Mouse (Mus musculus) natural killer cell, adult 2 months (primary cell): ENCODE data around the gene Commd1.

Experiments
- DNase-seq, 2 experiments: peaks; one replicate each; pipeline ENCODE4 v3.0.0; 2022; ENCODE audit warnings: low spot score in 2 of 2

The Commd1 gene

DNA sequence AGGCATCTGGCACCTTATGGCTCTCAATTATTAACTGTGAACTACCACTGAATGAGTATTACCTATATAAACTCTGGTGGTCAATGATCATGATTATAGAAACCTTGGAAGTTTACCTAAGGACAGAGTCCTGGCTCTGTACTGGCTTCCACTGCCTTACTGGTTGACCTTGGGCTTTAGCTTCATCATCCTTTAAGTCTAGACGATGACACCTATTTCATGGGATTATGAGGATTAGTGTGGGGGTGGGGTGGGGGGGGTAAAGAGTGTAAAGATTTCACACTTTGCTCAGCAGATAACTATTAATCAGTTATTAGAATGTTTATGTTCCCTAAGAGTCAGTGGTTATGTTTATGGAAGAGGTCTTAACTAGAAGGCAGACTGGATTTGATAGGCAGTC, 7.6 kb upstream of the Commd1 start:
- DNase-seq: no peak

DNA sequence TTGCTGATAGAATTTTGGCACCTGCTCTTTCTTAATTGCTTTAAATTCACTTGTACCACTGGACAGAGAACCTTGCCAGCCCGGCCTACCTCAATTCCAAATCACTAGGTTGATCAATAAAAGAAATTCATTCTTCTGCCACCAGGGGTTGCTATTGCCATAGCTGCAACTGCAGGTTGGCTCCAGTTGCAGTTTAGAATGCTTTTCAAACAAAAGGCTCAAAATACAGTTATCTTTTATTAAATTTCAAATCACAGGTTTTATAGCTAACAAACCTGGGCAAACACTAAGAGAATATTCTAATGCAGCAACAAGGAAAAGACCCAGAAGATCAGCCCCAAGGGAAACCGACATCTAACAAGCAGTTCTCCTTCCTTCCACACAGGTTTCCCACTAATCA, 5.2 kb upstream of the Commd1 start:
- peak; percentile 52 to 58 for DNase-seq

DNA sequence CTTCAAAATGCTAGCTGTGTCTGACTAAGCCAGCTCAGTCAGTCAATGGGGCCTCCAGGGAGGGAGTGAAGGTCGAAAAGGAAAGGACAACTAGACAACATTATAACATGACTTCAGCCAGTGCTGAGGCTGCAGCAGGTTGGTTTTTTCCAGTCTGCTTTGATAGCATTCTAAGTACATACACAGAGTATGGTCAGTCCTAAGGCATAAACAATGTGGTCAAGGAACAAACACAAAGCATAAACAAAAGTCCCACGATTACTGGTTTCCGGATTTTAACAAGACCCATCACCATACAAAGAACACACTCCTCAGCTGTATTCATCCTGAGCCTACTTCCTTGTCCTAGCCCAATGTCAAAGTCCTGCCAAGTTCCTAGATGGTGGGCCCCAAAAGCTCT, 3.3 kb upstream of the Commd1 start:
- DNase-seq: no peak

DNA sequence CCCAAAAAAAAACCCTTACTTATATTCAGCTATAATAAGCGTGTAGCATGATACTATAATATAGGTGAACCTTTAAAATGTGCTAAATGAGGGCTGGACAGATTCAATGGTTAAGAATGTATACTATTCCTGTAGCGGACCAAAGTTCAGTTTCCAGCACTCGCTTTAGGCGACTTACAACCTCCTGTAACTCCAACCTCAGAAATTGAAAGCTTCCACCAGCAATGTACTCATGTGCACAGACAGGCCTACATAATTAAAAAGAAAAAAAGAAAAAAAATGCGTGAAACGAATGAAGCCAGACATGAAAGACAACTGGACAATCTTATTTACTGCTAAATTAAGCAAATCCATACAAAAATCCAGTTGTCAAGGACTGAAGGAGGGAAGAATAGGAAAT, 664 bp upstream of the Commd1 start:
- DNase-seq: no peak

DNA sequence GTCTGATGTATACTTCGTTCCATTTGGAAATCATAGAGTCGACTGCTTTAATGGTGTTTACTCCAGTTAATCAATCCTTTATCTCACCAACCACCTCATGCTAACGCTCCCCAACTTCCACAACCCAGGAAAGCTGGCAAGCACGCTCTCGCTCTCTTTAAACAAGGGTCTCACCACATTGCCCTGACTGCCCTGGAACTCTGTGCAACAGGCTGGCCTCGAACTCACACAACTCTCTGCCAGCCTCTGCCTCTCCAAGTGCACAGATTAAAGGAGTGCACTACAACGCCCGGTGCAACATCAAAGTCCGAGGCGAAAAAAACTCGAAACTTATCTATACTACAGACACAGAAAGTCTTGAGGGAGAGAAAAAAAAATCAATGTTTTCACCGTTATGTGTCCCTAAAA, 635 bp downstream of the Commd1 start:
- DNase-seq: no peak

DNA sequence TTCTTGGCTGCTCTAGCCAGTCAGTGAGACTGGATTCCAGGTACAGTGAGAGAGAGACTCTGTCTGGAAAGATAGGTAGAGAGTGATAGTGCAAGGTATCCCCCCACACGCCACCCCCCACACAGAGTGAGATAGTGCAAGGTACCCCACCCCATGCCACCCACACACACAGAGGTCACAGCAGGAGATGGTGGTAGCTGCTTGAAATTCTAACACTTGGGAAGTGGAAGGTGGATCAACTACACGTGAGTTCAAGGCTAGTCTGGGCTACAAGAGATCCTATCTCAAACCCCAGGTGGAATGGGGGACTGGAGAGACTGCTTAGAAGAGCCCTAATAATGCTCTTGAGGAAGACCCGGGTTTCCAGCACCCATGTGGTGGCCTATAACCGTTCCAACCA, 1.1 kb downstream of the Commd1 start:
- no peak for DNase-seq

DNA sequence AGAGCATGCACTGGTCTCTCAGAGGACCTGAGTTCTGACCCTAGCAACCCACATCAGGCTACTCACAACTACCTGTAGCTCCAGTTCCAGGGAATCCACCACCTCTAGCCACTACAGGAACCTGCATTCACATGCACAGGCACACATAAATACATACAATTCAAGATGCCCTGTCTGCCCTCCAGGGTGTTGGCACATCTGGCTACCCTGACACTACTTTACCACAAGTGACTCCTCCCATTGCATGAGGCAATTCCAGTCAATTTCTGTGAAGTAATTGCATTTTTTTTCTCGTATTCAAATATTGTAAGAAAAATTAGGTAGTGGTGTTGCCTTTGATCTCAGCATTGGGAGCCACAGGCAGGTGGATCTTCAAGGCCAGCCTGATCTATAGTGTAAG, 3.0 kb downstream of the Commd1 start:
- DNase-seq: no peak

DNA sequence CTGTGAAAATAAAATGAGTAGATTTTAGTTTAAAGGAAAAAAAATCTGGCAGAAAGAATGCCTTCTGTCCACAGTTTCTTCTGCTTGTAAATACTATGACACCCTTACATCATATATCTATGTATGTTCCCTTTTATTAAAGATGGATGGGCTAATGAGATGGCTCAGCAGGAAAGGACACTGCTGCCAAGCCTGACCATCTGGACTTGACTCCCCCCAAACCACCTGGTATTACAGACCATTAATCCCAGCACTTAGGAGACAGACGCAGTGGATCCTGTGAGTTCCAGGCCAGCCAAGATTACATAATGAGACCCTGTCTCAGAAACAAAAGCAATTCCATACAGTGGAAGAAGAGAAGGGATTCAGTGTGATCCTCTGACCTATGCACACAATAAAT, 3.5 kb downstream of the Commd1 start:
- no peak for DNase-seq

DNA sequence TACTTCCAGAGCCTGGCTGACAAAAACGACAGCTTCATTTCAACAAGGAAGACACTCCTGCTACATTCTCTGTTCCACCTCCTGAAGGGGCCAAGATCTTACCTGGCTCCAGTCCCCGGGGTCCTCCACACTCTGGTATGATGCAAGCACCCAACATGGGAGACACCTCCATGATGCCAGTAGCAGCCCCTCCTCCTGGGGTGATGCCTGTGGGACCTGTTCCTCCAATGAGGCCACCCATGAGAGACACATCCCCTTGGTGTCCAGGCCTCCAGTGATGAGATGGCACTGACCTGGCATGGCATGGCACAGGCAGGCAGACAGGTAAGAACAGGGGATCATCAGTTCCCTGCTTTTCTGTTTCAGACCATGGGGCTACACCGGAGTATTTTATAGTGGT, 4.0 kb downstream of the Commd1 start:
- DNase-seq: no peak

DNA sequence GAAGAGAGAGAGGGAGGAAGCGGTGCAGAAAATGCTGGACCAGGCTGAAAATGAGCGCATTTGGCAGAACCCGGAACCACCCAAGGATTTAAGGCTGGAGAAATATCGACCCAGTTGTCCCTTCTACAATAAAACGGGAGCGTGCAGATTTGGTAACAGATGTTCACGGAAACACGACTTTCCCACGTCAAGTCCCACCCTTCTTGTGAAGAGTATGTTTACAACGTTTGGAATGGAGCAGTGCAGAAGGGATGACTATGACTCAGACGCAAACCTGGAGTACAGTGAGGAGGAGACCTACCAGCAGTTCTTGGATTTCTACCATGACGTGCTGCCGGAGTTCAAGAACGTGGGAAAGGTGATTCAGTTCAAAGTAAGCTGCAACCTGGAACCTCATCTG, 8.6 kb downstream of the Commd1 start:
- DNase-seq: no peak

DNA sequence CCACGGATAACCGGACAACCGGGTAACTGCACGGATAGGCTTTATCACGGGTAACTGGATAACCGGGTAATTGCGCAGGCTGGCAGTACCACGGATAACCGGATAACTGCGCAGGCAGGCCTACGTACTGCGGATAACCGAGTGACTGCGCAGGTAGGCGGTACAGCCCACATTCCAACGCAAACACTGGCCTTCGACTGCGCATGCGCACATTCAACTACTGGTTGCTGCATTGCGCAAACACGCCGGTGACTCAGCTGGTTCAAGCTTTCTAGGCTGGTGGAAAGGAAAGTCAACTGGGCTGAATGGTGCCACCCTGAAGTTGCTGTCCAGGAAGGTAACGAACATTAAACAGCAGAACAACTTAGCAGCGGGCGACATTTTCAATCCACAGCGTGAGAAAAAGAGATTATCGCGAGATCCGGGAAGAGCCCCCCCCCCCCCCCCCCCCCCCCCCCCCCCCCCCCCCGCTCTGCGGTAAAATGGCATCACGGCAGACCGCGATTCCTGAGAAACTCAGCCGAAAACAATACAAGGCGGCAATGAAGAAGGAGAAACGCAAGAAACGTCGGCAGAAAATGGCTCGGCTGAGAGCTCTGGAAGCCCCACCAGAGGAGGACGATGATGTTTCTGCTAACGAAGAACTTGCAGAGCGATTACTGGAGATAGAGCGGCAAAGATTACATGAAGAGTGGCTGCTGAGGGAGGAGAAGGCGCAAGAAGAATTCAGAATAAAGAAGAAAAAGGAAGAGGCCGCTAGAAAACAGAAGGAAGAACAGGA, 9.2 kb downstream of the Commd1 start:
- peak; percentile 82 for DNase-seq

DNA sequence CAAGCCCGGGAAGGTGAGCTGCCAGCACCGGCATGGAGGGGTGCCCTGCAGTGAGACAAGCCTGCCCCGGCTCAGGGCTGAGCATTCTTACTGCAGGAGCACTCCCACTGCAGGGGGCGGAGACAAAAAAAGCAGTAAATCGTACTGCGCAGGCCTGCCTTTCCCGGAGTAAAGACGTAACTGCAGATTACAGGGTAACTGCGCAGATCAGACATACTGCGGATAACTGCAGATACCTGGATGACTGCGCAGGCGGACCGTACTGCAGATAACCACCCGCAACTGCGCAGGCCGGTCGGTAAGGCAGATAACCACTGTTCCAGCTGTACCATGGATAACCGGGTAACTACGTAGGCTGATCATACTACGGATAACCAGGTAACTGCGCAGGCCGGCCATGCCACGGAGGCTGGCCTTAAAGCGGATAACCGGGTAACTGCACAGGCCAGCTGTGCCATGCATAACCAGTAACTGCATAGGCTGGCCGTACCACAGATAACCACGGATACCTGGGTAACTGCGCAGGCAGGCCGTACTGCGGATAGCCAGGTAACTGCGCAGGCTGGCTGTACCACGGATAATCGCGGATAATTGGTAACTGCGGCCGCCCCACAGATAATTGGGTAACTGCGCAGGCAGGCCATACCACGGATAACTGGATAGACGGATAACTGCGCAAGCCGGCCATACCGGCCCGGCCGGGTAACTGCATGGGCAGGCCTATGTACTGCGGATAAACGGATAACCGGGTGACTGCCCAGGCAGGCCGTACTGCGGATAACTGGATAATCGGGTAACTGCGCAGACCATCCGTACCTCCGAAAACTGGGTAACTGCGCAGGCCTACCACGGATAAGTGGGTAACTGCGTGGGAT, 10.1 kb downstream of the Commd1 start, which contains the start of gene Zrsr1:
Gene Zrsr1, plus strand, starts transcription at position 171 of the 875 bp plus-strand sequence.
- peak; percentile 44 to 57 for DNase-seq

DNA sequence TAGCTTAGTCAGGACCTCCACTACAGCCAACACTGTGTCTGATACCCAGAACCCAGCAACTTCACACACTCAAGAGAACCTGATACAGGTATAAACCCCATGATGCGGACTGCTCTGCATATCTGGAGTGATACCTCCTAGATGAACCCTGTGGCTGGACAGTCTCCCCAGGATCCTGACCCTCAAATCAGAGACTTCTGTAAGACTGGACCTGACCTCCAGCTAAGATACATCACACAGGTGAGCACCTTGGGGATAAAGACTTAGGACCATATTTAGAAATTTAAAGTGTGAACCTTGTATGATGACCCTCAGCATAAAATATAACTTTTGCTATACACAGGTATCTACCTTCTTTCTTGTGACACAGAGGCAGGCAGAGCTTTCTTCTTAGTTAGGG, 11.6 kb downstream of the Commd1 start:
- no peak for DNase-seq

DNA sequence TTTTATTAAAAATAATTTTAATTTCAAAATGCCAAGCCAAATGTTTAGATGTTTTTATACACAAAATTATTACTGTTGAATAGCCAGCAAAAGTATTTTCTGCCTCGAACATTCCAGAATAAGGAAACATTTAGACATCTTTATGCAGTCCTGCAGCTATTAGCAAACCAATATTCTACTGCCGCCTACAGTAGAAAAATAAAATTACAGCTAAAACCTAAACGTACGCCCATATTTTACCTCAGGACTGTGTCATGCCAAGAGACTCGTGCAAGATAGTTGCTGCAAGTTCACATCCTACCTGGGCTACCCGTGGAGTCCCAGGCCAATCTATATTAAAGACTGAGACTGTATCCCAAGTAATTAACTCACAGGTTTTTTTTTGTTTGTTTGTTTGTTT, 12.7 kb downstream of the Commd1 start:
- DNase-seq: no peak

DNA sequence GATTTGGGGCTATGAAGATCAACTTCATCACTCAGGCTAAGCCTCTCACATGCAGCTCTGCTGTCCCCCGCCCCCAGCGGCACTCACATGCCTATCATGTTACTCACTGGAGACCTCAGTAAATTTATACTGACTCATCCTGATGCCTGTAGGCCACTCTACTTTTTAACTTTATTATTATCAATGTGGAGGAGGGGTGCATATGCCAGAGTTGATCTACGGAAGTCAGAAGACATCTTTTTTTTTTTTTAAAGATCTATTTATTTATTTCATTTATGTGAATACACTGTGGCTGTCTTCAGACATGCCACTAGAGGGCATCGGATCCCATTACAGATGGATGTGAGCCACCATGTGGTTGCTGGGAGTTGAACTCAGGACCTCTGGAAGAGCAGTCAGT, 16.7 kb downstream of the Commd1 start:
- peak in 1 of 2 experiments; percentile 22 for DNase-seq

DNA sequence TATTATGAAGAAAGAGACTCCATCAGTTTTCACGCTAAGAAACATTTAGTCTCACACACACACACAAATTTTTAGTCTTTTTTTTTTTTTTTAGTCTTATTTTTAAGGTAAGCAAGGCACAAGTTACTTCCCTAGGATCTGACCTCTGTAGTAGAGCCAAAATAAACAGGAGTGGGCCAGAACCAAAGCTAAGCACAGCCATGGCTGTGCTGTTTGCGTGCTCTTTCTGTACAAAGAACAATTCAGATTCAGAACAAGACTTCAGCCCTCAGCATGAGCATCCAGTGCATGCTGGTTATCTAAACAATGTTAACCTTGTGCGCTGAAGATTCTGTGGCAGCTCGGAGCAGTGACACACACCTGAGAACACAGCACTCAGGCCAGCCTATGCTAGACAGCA, 17.8 kb downstream of the Commd1 start:
- DNase-seq: no peak

DNA sequence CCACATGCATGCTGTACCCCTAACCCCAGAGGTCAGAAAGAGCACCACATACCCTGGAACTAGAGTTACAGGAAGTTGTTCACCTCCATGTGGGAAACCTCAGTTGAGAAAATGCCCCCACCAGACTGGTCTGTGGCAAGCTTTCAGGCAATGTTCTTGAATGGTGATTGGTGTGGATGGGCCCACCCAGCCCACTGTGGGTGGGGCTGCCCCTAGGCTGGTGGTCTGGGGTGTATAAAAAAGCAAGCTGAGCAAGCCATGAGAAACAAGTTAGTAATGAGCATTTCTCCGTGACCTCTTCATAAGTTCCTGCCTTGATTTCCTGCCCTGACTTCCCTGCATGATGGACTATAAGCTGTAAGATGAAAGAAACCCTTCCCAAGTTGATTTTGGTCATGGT, 20.1 kb downstream of the Commd1 start:
- DNase-seq: no peak

DNA sequence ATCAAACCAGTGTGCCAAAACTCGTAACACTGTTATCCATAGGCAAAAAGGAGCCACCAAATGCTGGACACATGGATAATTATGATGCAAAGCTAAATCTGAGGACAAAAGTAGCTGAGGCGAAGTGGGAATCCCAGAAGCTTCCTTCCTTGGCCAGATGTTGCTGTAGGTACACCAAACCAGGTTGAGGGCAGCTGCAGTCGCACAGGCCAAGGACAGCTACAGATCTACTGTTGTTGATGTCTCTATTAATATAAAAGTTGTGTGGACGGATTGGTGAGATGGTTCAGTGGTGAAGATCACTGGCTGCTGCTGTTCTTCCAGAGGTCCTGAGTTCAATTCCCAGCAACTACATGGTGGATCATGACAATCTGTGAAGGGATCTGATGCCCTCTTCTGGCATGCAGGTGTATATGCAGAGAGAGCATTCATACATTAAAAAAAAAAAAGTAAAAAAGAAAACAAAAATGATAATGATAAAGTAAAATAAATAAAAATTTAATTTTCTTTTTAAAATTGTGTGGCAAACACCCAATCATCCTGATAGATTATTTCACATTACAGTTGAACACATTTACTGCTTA, 24.3 kb downstream of the Commd1 start:
- DNase-seq: peak in 1 of 2 experiments; percentile 15

DNA sequence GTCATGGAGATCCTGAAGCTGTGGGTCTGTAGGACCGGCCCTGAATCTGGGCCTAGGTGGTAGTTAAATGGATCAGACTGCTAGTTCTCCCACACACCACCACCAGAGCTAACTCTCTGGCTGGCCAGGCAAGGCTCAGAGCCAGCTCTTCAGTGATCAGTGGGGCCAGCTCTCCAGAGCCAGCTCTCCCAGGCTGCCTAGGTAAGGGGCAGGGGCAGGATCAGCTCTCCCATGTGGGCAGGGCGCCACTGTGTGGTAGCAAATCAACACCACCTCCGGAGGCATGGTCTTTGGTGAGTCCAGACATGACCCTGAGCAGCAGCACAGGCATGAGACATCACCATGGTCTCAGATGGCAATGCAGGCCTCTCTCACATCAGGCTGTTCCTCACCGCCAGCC, 25.4 kb downstream of the Commd1 start:
- peak in 1 of 2 experiments; percentile 28 for DNase-seq

DNA sequence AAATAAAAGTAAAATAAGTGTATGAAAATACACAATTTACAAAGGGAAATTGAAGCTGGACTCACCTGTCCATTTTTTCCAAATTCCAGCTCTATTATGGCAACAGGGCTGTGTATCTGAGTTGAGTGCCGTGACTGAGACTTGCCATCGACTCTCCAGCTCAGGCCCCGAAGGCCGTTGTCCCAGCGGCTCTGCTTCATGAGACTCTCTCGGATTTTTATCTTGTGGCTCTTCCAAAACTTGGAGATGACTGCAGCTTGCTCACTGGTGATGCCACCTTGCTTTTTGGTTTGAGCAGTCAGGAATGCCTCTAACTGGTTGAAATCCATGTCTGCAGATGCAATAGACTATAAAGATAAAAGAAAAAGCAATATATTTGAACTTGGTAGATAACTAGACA, 25.8 kb downstream of the Commd1 start:
- DNase-seq: no peak

DNA sequence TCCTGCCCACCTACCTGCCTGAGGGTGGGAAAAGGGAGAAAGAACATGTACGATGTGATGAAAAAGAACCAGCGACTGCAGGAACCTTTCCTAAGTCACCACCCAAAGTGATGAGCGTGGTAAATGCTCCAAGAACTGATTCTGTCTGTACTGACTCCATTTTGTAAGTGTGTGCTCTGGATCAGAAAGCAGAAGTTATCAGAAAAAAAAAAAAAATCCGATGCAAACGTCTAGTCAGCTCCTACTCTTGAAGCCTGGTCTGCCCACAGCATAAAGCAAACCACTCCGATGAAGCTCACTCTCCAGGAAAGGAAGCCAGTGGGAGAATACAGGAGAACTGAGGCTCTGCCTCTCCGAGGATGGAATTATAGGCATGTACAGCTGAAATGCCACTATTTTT, 29.5 kb downstream of the Commd1 start:
- no peak for DNase-seq

DNA sequence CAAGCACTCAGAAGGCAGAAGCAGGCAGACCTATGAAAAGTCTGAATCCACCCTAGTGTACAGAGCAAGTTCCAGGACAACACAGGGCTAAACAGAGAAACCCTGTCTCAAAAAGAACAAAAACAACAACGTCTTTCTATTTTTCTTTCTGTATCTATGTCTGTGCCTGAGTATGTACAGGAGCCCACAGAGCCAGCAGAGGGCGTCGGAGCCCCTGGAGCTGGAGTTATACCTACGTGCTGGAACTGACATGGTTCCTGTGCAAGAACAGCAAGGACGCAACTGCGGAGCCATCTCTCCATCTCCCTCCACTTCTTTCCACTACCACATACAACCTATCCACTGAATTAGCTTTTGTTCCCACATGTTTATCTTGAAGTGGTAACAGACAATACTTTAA, 32.1 kb downstream of the Commd1 start:
- no peak for DNase-seq

DNA sequence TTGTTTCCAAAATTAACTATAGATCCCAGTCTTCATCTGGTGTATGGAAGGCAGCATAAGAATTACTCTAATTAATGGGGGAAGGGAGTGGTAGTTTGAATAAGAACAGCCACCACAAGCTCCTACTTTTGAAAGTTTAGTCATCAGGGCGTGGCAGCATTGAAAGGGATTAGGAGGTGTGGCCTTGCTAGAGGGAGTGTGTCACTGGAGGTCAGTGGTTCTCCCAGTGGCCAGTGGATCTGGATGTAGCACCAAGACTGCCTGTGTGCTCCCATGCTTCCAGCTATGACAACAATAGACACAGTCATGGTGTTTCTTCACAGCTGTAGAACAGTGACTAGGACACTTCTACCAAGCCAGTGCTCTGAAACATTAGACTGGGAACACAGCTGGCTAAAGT, 33.1 kb downstream of the Commd1 start:
- DNase-seq: no peak
